Mouse (Mus musculus): ENCODE measurements at regions not wholly inside any gene's neighbourhood (a gene's known extent, or its start where the extent isn't known, plus 50 kb on each side); places are given as distances from the start of the nearest gene placed in this dataset.
A peak's percentile ranks its signal among the peaks of the same experiment; 100 is the strongest.

GRCm38 (mm10) chr1:92745284-92745683 is 86.2 kb upstream of the Gpc1 start:
- H3K27ac ChIP-seq (replicated peaks) = peak overlapping the region; percentile 64; the same call in 1 of the 2 replicates
- WGBS = 77% methylated on average over 5 of the region's 5 CpGs

DNA sequence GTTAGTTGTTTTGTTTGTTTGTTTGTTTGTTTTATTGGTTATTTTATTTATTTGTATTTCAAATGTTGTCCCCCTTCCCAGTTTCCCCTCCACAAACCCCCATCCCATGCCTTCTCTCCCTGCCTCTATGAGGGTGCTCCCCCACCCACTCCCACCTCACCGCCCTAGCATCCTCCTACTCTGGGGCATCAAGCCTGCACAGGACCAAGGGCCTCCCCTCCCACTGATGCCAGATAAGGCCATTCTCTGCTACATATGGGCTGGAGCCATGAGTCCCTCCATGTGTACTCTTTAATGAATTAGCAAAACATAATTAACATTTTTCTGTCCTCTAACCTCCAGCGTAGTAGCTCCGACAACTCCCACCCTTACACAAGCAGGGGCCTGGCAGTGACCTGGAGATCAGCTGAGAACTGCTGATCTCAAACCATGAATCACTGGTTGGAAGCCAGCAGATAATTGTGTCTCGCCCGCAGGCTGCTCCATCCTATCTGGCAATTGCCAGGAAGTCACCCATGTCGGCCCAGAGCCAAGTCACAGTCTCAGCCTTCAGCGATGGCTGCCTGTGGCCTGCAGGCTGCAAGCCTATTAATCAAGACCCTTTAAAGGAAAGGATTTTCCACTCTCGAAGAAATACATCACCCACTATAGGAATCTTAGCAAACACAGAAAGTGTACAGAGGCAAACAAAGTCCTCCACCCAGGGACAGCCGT is 86.8 kb upstream of the Gpc1 start:
- H3K9me3 ChIP-seq = no peaks in the 10 kb centered on the region
- no peak overlapping the region for H3K4me3 ChIP-seq
- H3K4me2 ChIP-seq = no peak overlapping the region
- H3K9ac ChIP-seq = no peak overlapping the region
- H3K27ac ChIP-seq (replicated peaks) = peak overlapping the region; percentile 64
- peak; percentile 77 for ATAC-seq (ENCODE audit: low read depth)
- H3K36me3 ChIP-seq = no peaks in the 10 kb centered on the region
- no peaks in the 10 kb centered on the region for H3K27me3 ChIP-seq
- 47% methylated on average over 9 of the region's 9 CpGs for whole genome bisulfite sequencing
- peaks cover 19% of the 10 kb centered on the region for H3K4me1 ChIP-seq (replicated peaks)

More at GRCm38 (mm10) chr1:92745284-92745683, 86.2 kb upstream of the Gpc1 start:
- Histone ChIP-seq H3K4me1 (replicated peaks) (peaks cover 19% of the 10 kb centered on the region), H3K27me3 (no peaks in the 10 kb centered on the region), H3K4me2 (no peak overlapping the region), H3K4me3 (no peak overlapping the region), H3K36me3 (no peaks in the 10 kb centered on the region), H3K9me3 (no peaks in the 10 kb centered on the region), H3K9ac (no peak overlapping the region)
- no peak for ATAC-seq (ENCODE audit: low read depth)

- 78% methylated on average over 4 of the region's 4 CpGs for WGBS
- peaks cover 26% of the 10 kb centered on the region for H3K4me1 ChIP-seq (replicated peaks)
- H3K36me3 ChIP-seq = no peaks in the 10 kb centered on the region
- no peak overlapping the region for H3K4me3 ChIP-seq
- H3K27me3 ChIP-seq = no peaks in the 10 kb centered on the region
- no peak for ATAC-seq (ENCODE audit: low read depth)
- no peak overlapping the region for H3K27ac ChIP-seq (replicated peaks)
- no peak overlapping the region for H3K4me2 ChIP-seq
- H3K9me3 ChIP-seq = no peaks in the 10 kb centered on the region
- H3K9ac ChIP-seq = no peak overlapping the region
These were observed 88.4 kb upstream of the Gpc1 start for GRCm38 (mm10) chr1:92742881-92743621.

DNA sequence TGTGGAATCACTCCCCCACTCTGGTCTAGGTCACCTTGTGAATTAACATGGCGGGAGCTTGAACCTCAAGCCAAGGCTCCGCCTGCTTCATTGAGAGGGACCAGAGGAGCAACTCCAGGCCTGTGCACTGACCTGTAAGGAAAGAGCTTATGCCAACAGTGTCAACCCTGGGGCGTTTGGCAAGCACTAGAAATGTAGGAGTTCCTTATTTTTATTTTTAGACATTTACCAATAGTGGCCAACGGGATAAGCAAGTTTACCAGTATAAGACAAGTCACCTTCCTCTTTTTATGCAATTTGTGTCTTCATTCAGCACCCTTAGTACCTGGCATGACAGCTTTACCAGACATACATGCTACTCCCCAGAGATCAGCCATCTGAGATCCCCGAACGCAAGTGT is 89.1 kb upstream of the Gpc1 start:
- Histone ChIP-seq H3K9me3 (no peaks in the 10 kb centered on the region), H3K4me1 (replicated peaks) (peaks cover 34% of the 10 kb centered on the region), H3K4me2 (no peak overlapping the region), H3K27me3 (no peaks in the 10 kb centered on the region), H3K9ac (no peak overlapping the region), H3K4me3 (no peak overlapping the region), H3K36me3 (no peaks in the 10 kb centered on the region), H3K27ac (replicated peaks) (no peak overlapping the region)
- ATAC-seq (ENCODE audit: low read depth) = no peak
- WGBS = 82% methylated on average over 6 of the region's 6 CpGs

- no peak overlapping the region for H3K27ac ChIP-seq (replicated peaks)
- ATAC-seq (ENCODE audit: low read depth) = no peak
- no peaks in the 10 kb centered on the region for H3K36me3 ChIP-seq
- H3K9ac ChIP-seq = no peak overlapping the region
- no peaks in the 10 kb centered on the region for H3K9me3 ChIP-seq
- H3K4me2 ChIP-seq = no peak overlapping the region
- no peaks in the 10 kb centered on the region for H3K27me3 ChIP-seq
- 86% methylated on average over 5 of the region's 5 CpGs for WGBS
- peaks cover 36% of the 10 kb centered on the region for H3K4me1 ChIP-seq (replicated peaks)
- H3K4me3 ChIP-seq = no peak overlapping the region
These were observed 90.4 kb upstream of the Gpc1 start for GRCm38 (mm10) chr1:92741047-92741446.

DNA sequence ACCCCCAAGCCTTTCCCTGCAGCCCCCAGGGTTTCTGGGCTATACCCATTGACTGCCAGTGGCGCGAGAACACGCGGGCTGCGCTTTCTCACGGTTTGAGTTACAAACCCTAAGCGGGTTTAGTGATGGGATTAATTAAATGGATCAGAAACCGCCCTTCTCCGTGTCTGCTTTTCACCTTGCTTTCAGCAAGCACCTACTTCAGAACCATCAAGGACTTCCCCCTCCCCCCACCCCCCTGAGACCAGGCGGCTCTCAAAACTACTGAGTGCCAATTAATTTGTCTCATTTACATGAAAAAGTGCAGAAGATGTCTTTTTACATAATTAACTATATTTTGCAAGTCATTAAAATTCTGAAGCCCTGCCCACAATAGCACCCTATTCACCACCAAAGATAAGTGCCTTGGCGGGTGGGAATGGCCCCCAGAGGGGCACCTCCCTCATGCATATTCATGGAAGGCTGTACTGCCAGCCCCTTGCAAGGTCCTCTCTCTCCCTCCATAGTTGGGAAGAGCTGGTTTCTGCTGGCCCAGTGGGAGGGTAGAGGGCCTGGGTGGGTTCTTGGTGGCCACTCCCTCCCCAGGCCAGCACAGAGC is 89.1 kb upstream of the Otos start:
- Histone ChIP-seq H3K4me2 (no peak overlapping the region), H3K36me3 (no peaks in the 10 kb centered on the region)

DNA sequence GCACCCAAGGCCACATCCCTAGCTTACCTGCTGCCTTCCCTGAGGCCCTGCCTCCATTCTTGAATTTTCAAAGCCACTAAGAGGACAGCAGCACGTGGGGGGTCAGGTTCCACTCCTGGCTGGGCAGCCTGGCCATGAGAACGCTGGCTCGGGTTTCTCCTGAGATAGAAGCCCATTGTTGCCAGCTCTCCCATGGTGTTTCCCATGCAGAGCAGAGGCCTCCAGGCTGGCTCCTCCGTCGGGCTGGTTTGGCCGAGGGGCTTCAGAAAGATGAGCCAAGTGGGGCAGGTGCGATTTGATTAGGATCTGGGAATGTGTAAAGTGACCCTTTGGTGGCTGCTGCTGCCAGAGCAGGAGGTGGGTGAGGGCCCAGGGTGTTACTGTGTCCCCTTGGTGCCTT is 87.8 kb upstream of the Otos start:
- H3K4me2 ChIP-seq = no peak overlapping the region
- no peak overlapping the region for H3K4me3 ChIP-seq
- peaks cover 29% of the 10 kb centered on the region for H3K4me1 ChIP-seq (replicated peaks)
- no peak for ATAC-seq (ENCODE audit: low read depth)
- no peaks in the 10 kb centered on the region for H3K27me3 ChIP-seq
- H3K27ac ChIP-seq (replicated peaks) = no peak overlapping the region
- H3K9ac ChIP-seq = no peak overlapping the region
- WGBS = 50% methylated on average over 7 of the region's 7 CpGs
- H3K36me3 ChIP-seq = no peaks in the 10 kb centered on the region
- H3K9me3 ChIP-seq = no peaks in the 10 kb centered on the region

More for the DNA sequence above, 89.1 kb upstream of the Otos start:
- H3K4me3 ChIP-seq = no peak overlapping the region
- ATAC-seq (ENCODE audit: low read depth) = peak; percentile 68
- H3K27me3 ChIP-seq = no peaks in the 10 kb centered on the region
- H3K27ac ChIP-seq (replicated peaks) = no peak overlapping the region
- H3K4me1 ChIP-seq (replicated peaks) = peaks cover 29% of the 10 kb centered on the region
- WGBS = 23% methylated on average over 11 of the region's 11 CpGs
- H3K9me3 ChIP-seq = no peaks in the 10 kb centered on the region
- no peak overlapping the region for H3K9ac ChIP-seq

DNA sequence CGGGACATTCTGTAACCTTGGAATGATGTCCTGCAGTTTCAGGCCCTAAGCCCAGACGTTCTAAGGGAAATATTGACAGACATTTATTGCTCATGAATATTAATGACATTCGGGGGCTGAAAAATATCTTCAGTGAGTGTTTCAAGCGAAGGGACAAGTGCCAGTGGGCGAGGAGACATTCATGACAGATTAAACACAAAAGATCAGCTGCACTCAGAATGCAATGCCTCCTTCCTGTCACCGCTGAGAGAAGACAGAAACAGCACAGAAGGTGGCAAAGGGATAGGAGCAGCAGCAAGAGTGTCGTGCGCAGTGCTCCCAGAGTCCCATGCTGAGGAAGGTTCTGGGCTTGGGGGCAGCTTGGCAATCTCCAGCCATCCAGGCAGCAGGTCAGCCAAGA is 85.1 kb upstream of the Otos start:
- no peak for ATAC-seq (ENCODE audit: low read depth)
- Histone ChIP-seq H3K4me3 (no peak overlapping the region), H3K36me3 (no peaks in the 10 kb centered on the region), H3K4me1 (replicated peaks) (peaks cover 29% of the 10 kb centered on the region), H3K27ac (replicated peaks) (no peak overlapping the region), H3K9me3 (no peaks in the 10 kb centered on the region), H3K4me2 (no peak overlapping the region), H3K9ac (no peak overlapping the region), H3K27me3 (no peaks in the 10 kb centered on the region)
- 37% methylated on average over 8 of the region's 8 CpGs for WGBS

DNA sequence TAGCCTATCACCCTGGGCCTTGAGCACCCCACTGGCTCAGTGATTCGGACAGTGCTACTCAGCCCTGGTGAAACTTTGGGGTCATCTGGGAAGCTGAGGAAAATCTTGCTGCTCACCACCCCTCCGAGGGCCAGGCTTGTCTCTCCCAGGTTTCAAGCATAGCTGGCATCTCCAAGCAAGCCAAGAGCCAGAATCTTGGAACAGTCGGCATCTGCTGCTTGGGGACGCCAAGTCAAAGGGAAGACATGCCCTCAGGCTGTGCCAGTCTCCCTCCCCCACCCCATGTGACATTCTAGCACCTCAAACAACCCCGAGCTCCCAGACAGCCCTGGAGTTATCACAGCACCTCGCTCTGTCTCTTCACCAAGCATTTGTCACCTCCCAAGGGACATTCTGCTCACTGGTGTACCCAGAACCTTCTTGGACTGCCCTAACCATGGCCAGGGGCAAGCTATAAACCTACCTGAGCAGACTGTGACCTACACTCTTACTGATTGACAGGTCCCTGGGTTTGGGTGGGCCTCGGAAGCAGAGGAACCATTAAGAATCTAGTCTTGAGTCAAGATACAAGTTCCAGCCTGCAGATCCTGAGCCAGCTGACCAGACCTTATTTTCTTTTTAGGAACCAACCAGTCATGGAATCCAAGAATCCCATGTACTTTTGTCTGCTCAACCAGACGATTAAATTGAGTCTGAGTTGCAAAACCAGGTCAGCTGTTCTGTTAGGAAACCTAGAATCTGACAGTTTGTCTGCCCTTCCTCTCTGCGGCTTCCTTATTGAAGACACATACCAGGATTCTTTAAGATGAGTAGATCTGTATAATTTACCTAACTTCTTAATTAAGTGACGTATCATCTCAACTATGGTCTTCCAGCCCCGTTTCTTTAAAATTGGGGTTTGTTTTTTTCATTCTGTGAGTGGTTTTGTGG is 83.0 kb upstream of the Otos start:
- Histone ChIP-seq H3K4me2 (no peak overlapping the region), H3K4me3 (no peak overlapping the region), H3K27me3 (no peaks in the 10 kb centered on the region), H3K9me3 (no peaks in the 10 kb centered on the region), H3K9ac (no peak overlapping the region), H3K4me1 (replicated peaks) (peaks cover 9% of the 10 kb centered on the region), H3K27ac (replicated peaks) (no peak overlapping the region), H3K36me3 (no peaks in the 10 kb centered on the region)
- 87% methylated on average over 11 of the region's 11 CpGs for WGBS
- no peak for ATAC-seq (ENCODE audit: low read depth)

DNA sequence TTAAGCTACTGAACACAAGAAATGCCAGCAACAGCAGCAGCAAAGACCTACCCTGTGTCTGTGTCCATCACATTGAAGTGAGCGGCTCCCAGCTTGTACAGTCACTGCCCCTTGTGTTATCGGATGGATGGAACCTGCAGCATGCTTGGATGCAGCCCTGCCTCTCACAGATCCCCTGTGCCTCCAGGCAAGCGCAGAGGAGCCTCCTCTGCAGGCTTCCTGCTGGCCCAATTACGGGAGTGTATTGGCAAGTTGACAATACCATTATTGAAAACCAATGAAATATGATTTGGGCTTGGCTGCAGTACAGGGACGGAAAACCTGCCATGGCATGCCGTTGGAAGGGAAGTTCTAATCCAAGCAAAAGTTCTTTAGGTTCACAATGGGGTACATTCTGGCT is 81.9 kb upstream of the Otos start:
- H3K27me3 ChIP-seq = no peaks in the 10 kb centered on the region
- H3K9ac ChIP-seq = no peak overlapping the region
- no peaks in the 10 kb centered on the region for H3K9me3 ChIP-seq
- no peaks in the 10 kb centered on the region for H3K36me3 ChIP-seq
- WGBS = 63% methylated on average over 6 of the region's 6 CpGs
- H3K27ac ChIP-seq (replicated peaks) = no peak overlapping the region
- H3K4me2 ChIP-seq = no peak overlapping the region
- H3K4me3 ChIP-seq = no peak overlapping the region
- ATAC-seq (ENCODE audit: low read depth) = no peak
- peaks cover 9% of the 10 kb centered on the region for H3K4me1 ChIP-seq (replicated peaks)

DNA sequence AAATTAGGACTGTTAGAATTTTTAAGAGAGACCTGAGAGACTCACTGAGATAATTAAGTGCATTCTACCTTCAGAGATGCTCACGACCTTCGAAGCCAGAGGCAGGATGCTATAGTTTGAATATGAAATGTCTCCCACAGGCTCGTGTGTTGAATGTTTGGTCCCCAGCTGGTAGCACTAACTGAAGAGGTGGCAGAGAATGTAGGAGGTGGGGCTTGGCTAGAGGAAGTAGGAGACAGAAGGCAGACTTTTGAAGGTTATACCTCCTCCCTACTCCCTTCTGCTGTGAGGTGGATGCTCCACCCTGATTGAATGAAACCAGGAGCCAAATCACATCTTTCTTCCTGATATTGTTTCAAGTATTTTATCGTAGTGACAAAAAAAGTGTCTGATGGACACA is 79.3 kb upstream of the Otos start:
- no peaks in the 10 kb centered on the region for H3K4me1 ChIP-seq (replicated peaks)
- H3K9ac ChIP-seq = no peak overlapping the region
- H3K36me3 ChIP-seq = no peaks in the 10 kb centered on the region
- ATAC-seq (ENCODE audit: low read depth) = no peak
- H3K27ac ChIP-seq (replicated peaks) = no peak overlapping the region
- H3K4me2 ChIP-seq = no peak overlapping the region
- no peaks in the 10 kb centered on the region for H3K27me3 ChIP-seq
- H3K9me3 ChIP-seq = no peaks in the 10 kb centered on the region
- H3K4me3 ChIP-seq = no peak overlapping the region
- 64% methylated on average over 4 of the region's 4 CpGs for WGBS

- Histone ChIP-seq H3K9ac (no peak overlapping the region), H3K4me1 (replicated peaks) (no peaks in the 10 kb centered on the region), H3K4me2 (no peak overlapping the region), H3K9me3 (no peaks in the 10 kb centered on the region), H3K27ac (replicated peaks) (no peak overlapping the region), H3K4me3 (no peak overlapping the region), H3K36me3 (no peaks in the 10 kb centered on the region), H3K27me3 (no peaks in the 10 kb centered on the region)
- no peak for ATAC-seq (ENCODE audit: low read depth)
- 45% methylated on average over 6 of the region's 6 CpGs for WGBS
These were observed 78.7 kb upstream of the Otos start for GRCm38 (mm10) chr1:92727371-92727770.

Measured in neural tube, embryonic 13.5 days (tissue).